Mouse (Mus musculus): ENCODE data around the gene Scg2.

GRCm38 (mm10) chr1:79485546-79485945 is 45.6 kb upstream of the Scg2 start:
- TF ChIP-seq CTCF (IDR thresholded peaks at IDR 0.05): no peak
- no peak for TF ChIP-seq EP300 (IDR thresholded peaks at IDR 0.05)

Measured in lung, postnatal 0 days (tissue).